Mouse (Mus musculus) gastrocnemius, postnatal 36 days (tissue): Measurements from ENCODE around the gene Klrc1. TPM values are rescaled to one million over a fixed set of nuclear protein-coding genes. Genes with fewer than 3 reads are reported as not detected.
"Not testable (repeated sequence)": the region's sequence is repeated elsewhere in the genome, so short reads cannot be mapped to it uniquely, and the experiment has no call there.

Experiments
- DNase-seq, 2 experiments: peaks; one replicate each; pipeline ENCODE4 v3.0.0; 2022
- intact Hi-C: fragments of 180-260 bp; cut with DNase I; formaldehyde crosslinking; loops from one replicate; pipeline ENCODE4 v1.15.1; 2025
- long read RNA-seq, 2 experiments: library from polyadenylated mRNA; stranded (forward); transcript quantifications; one replicate each; pipeline ENCODE4 v2.0.0; 2021
- microRNA-seq, 2 experiments: library from miRNA; unstranded; fragments of <30 nt; microRNA quantifications; one replicate each; pipeline ENCODE4 v1.2.0; 2021
- total RNA-seq, 2 experiments: library from RNA; stranded (reverse); gene quantifications; 2 replicates each; pipeline ENCODE4 v1.2.3; 2021

Klrc1 gene
- total RNA-seq: not detected
- long read RNA-seq, experiment 1: 0 reads
- long read RNA-seq, experiment 2: 0 reads

GRCm38 (mm10) chr6:129678873-129679272 is at the start of gene Klrc1:
Klrc1 (minus strand) TSS chr6:129678973.
- intact Hi-C loops: no loop called here
- DNase-seq: no peak

- no peak for DNase-seq
- intact Hi-C loops: no loop called here
Observed at GRCm38 (mm10) chr6:129727237-129727636, 48.5 kb upstream of the Klrc1 start.

- intact Hi-C loops: no loop called here
- no peak for DNase-seq
Observed at GRCm38 (mm10) chr6:129721390-129721789, 42.6 kb upstream of the Klrc1 start.

- intact Hi-C loops: no loop called here
- no peak for DNase-seq
Observed at GRCm38 (mm10) chr6:129720487-129720886, 41.7 kb upstream of the Klrc1 start.

DNA sequence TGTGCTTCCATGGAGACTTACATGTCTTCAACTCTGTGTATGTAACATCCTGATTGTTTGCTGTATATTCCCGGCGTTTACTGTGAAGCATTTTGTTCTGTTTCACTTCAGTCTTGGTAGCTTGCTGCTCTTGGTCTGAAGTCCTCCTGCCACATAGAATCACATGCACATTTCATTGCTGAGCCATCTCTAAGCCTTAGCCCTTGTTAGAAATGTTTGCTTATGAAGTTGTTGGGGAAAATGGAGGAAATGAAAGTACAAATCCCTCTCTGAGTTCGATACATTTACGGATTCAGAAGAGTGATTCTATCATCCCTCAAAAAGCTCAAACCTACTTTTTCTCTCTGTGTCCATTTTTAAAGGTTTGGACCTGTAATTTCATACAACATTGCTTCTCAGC is 38.3 kb upstream of the Klrc1 start, which contains the start of gene Klri1:
Gene Klri1, minus strand, starts transcription at position 101 of the 400 bp plus-strand sequence.
- no peak for DNase-seq
- intact Hi-C loops: no loop called here

- intact Hi-C loops: no loop called here
- DNase-seq: no peak
Observed at GRCm38 (mm10) chr6:129713566-129713965, 34.8 kb upstream of the Klrc1 start.

- DNase-seq, intact Hi-C loops: not testable (repeated sequence)
Observed at GRCm38 (mm10) chr6:129691436-129691835, 12.7 kb upstream of the Klrc1 start.

- no peak for DNase-seq
- intact Hi-C loops: no loop called here
Observed at GRCm38 (mm10) chr6:129680379-129680778, 1.6 kb upstream of the Klrc1 start.

DNA sequence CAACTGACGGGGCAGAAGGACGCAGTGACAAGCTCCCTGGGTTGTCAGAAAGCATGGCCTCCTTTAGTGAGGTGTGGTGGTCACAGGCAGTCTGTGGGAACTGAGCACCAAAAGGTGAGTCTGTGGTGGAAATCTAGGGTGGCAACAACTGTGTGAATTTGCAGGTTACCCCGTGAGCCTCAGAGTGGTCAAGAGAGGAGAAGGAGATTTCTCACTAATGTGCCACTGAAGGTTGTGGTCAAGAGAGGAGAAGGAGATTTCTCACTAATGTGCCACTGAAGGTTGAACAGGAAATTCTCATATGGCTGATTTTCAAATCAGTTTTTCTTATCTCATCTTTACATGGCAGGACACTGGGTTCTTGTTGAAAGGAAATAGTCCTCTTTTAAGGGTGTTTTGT is 17.5 kb downstream of the Klrc1 start:
- DNase-seq, intact Hi-C loops: not testable (repeated sequence)

DNA sequence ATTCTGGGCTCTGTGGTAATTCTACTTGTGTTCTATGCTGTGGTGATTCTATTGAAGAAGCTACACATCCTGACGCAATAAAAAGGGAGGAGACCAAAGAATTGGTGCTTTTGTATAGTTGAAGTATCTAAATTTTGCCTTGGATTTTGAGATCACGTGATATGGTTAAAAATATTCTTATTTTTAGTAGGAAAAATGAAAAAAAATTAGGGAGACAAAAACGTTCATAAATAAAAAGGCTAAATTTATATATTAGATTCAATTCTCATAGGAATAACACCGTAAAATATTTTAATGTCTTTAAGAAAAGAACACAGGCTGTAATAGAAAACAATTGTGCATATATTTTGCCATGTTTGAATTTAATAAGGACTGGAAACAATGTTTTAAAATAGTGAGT is 18.2 kb downstream of the Klrc1 start, which contains the start of gene Klrc2:
Gene Klrc2, minus strand, starts transcription at position 101 of the 400 bp plus-strand sequence.
- DNase-seq, intact Hi-C loops: not testable (repeated sequence)

- intact Hi-C loops, DNase-seq: not testable (repeated sequence)
Observed at GRCm38 (mm10) chr6:129644054-129644453, 34.7 kb downstream of the Klrc1 start.

- intact Hi-C loops, DNase-seq: not testable (repeated sequence)
Observed at GRCm38 (mm10) chr6:129643237-129643636, 35.5 kb downstream of the Klrc1 start, which contains the start of gene Klrc3. Klrc3 (minus strand) TSS chr6:129643337.

GRCm38 (mm10) chr6:129631046-129631445 is 47.7 kb downstream of the Klrc1 start:
- DNase-seq, intact Hi-C loops: not testable (repeated sequence)

DNA sequence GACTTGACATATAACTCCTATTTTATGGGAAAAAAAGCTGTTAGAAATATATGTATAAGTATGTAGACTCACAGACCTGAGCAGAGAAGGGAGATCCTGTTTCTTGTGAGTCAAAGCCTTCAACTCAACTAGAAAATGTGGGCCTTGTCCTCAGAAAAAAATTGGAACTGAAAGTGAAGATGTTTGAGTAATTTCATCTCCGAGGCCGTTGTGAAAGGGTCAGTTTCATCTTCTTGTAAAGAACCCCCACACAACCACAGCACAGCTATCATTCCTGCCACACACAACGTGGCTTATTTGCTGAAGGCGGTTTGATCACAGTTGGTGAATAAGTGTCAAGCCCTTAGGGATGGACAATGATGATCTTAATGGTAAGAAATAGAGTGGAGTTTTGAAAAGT is 55.0 kb downstream of the Klrc1 start, which contains the start of gene Klrk1:
Gene Klrk1, minus strand, starts transcription at position 130 of the 400 bp plus-strand sequence.
- intact Hi-C loops: no loop called here
- DNase-seq: no peak

Small RNA genes within 50 kb of the gene (microRNA-seq; reads per million reads assigned to microRNA genes)
- gene Mir680-1: 0 reads per million in 2 experiments

Other genes with a start within 250 kb of the Klrc1 start
- 1 to 10 TPM; 2.2 to 2.6 TPM for gene Clec1a, start 227.0 kb downstream of the Klrc1 start, total RNA-seq
- gene Olr1, start 171.8 kb downstream of the Klrc1 start, total RNA-seq: not detected
- not detected for gene Tmem52b, start 166.4 kb downstream of the Klrc1 start, total RNA-seq
- gene Gabarapl1, start 145.8 kb downstream of the Klrc1 start, total RNA-seq: 10 to 100 TPM; 38.1 to 59.3 TPM
- not detected for gene Klre1, start 101.1 kb downstream of the Klrc1 start, total RNA-seq
- gene Klrd1, start 87.2 kb downstream of the Klrc1 start, total RNA-seq: not detected
- gene Klrk1, start 55.1 kb downstream of the Klrc1 start, total RNA-seq: not detected
- gene Klrc3, start 35.6 kb downstream of the Klrc1 start, total RNA-seq: not detected
- gene Klrc2, start 18.3 kb downstream of the Klrc1 start, total RNA-seq: not detected
- not detected for gene Klri1, start 38.2 kb upstream of the Klrc1 start, total RNA-seq
- not detected for gene Klri2, start 61.5 kb upstream of the Klrc1 start, total RNA-seq
- not detected for gene Gm156, start 105.3 kb upstream of the Klrc1 start, total RNA-seq
- not detected for gene Gm17631, start 183.7 kb upstream of the Klrc1 start, total RNA-seq
- gene Klra17, start 197.7 kb upstream of the Klrc1 start, total RNA-seq: not detected
- not detected for gene Klra5, start 238.7 kb upstream of the Klrc1 start, total RNA-seq